In genomic region chr12:98884515-98884914, GRCm38 (mm10) we compare ENCODE assay signal across 12 mouse cellular contexts. TPM values are rescaled to one million over a fixed set of nuclear protein-coding genes. Genes with fewer than 3 reads are reported as not detected.
A peak's percentile ranks its signal among the peaks of the same experiment; 100 is the strongest.
DNase-seq lines count a peak whose midpoint lies in the region; ATAC-seq and TF ChIP-seq lines count a peak whose summit lies in the region.
"Had no signal": no experiment of that assay in that cellular context is flagged by ENCODE, and none has a peak within 500 bp of the region (broad histone marks: within the 10 kb centered on the region; RNA-seq: fewer than 3 reads in every experiment).

No protein-coding gene starts in this region.

- no peak overlapping the region for H3K4me3 ChIP-seq in heart, postnatal 0 days (ENCODE audit: low read depth, low read length)
- H3K4me3 ChIP-seq in midbrain, embryonic 14.5 days (replicated peaks; ENCODE audit: low read depth, low read length), result no peak overlapping the region
- no peak overlapping the region for H3K4me3 ChIP-seq in midbrain, embryonic 13.5 days (replicated peaks)
- H3K4me3 ChIP-seq: heart, embryonic 13.5 days; myocyte had no signal

- TF ChIP-seq EP300 in heart, postnatal 0 days (IDR thresholded peaks at IDR 0.05; ENCODE audit: low read depth), result no peak

- no peak overlapping the region for H3K9ac ChIP-seq in heart, postnatal 0 days (replicated peaks; ENCODE audit: low read depth, low read length)
- no peak overlapping the region for H3K9ac ChIP-seq in midbrain, embryonic 14.5 days (replicated peaks; ENCODE audit: low read length)
- no peak overlapping the region for H3K9ac ChIP-seq in midbrain, embryonic 13.5 days (replicated peaks)
- H3K9ac ChIP-seq: heart, embryonic 13.5 days had no signal

- peak; percentile 42 for TF ChIP-seq CTCF in heart, postnatal 0 days (IDR thresholded peaks at IDR 0.05; ENCODE audit: low read depth)

- H3K36me3 ChIP-seq in heart, postnatal 0 days (replicated peaks; ENCODE audit: control insufficient read depth, insufficient read depth, low read length), result no peaks in the 10 kb centered on the region
- no peaks in the 10 kb centered on the region for H3K36me3 ChIP-seq in midbrain, embryonic 14.5 days (ENCODE audit: control insufficient read depth, insufficient read depth, low read length)
- H3K36me3 ChIP-seq in midbrain, embryonic 13.5 days, result no peaks in the 10 kb centered on the region
- H3K36me3 ChIP-seq: heart, embryonic 13.5 days had no signal

- ATAC-seq in heart, postnatal 0 days (ENCODE audit: insufficient read depth, low read depth), result no peak
- no peak for ATAC-seq in midbrain, embryonic 14.5 days (ENCODE audit: low FRiP score, low TSS enrichment)
- no peak for ATAC-seq in midbrain, embryonic 13.5 days
- ATAC-seq in common myeloid progenitor, adult 5-6 weeks (replicated peaks; ENCODE audit: low read depth, poor library complexity, severe bottlenecking), result peak; percentile 78

- H3K27me3 ChIP-seq in heart, postnatal 0 days (ENCODE audit: control insufficient read depth, insufficient read depth, low read length), result no peaks in the 10 kb centered on the region
- no peaks in the 10 kb centered on the region for H3K27me3 ChIP-seq in midbrain, embryonic 14.5 days (ENCODE audit: control insufficient read depth, insufficient read depth, low read length)
- H3K27me3 ChIP-seq in midbrain, embryonic 13.5 days, result no peaks in the 10 kb centered on the region
- H3K27me3 ChIP-seq: heart, embryonic 13.5 days had no signal

- DNase-seq in heart, postnatal 0 days (ENCODE audit: low spot score), result no peak
- no peak for DNase-seq in heart, postnatal 14 days
- DNase-seq in midbrain, embryonic 14.5 days, result peak; percentile 66
- DNase-seq in neural tube, embryonic 10.5 days (ENCODE audit: extremely low spot score, low spot score), result no peak
- no peak for DNase-seq in adrenal gland, postnatal 10 days
- no peak for DNase-seq in ovary, postnatal 14 days (ENCODE audit: low spot score)
- DNase-seq: lung, postnatal 10 days; right cerebral cortex, postnatal 25 days had no signal

- H3K27ac ChIP-seq in heart, postnatal 0 days (ENCODE audit: low read depth), result no peak overlapping the region
- H3K27ac ChIP-seq in midbrain, embryonic 14.5 days (replicated peaks; ENCODE audit: low read depth, low read length), result no peak overlapping the region
- no peak overlapping the region for H3K27ac ChIP-seq in midbrain, embryonic 13.5 days
- H3K27ac ChIP-seq: heart, embryonic 13.5 days had no signal

- no peaks in the 10 kb centered on the region for H3K4me1 ChIP-seq in heart, postnatal 0 days (ENCODE audit: control insufficient read depth, insufficient read depth)
- H3K4me1 ChIP-seq in midbrain, embryonic 14.5 days (ENCODE audit: control insufficient read depth, insufficient read depth, low read length), result no peaks in the 10 kb centered on the region
- H3K4me1 ChIP-seq in midbrain, embryonic 13.5 days (replicated peaks), result no peaks in the 10 kb centered on the region
- H3K4me1 ChIP-seq: heart, embryonic 13.5 days had no signal

- no peaks in the 10 kb centered on the region for H3K9me3 ChIP-seq in heart, postnatal 0 days (replicated peaks; ENCODE audit: control insufficient read depth, low read length)
- H3K9me3 ChIP-seq in midbrain, embryonic 14.5 days (ENCODE audit: control insufficient read depth, low read length), result no peaks in the 10 kb centered on the region
- no peaks in the 10 kb centered on the region for H3K9me3 ChIP-seq in midbrain, embryonic 13.5 days
- H3K9me3 ChIP-seq: heart, embryonic 13.5 days had no signal

- intact Hi-C loops in heart, postnatal 14 days (cut with DNase I), result loop anchor here (2.0 kb wide), 1 partner anchor 210 kb away; no protein-coding TSS in a partner anchor

- H3K4me2 ChIP-seq in heart, postnatal 0 days (ENCODE audit: low read depth, low read length), result no peak overlapping the region
- no peak overlapping the region for H3K4me2 ChIP-seq in midbrain, embryonic 14.5 days (ENCODE audit: low read length)
- H3K4me2 ChIP-seq in midbrain, embryonic 13.5 days (replicated peaks), result no peak overlapping the region
- H3K4me2 ChIP-seq: heart, embryonic 13.5 days had no signal

- WGBS in heart, postnatal 0 days, result 3% methylated on average over 1 of the region's 1 CpGs
- 10% methylated on average over 1 of the region's 1 CpGs for WGBS in midbrain, embryonic 14.5 days
- 8% methylated on average over 1 of the region's 1 CpGs for WGBS in midbrain, embryonic 13.5 days

RNA-seq across cellular contexts. Expression of gene Eml5, which starts 16.8 kb away (rescaled TPM):
- 4.3 and 9.6 TPM in 2 replicates for total RNA-seq in heart, postnatal 0 days (2014; rRNA removed; ENCODE audit: low replicate concordance)
- polyA plus RNA-seq in heart, postnatal 0 days (2015; fragmentation: Nextera tagmentation; extraction: Ambion mirVana), result 1.5 TPM in 2 replicates
- total RNA-seq in heart, postnatal 14 days (2021), result 1 to 10 TPM; 3.4 to 3.7 TPM
- polyA plus RNA-seq in midbrain, embryonic 14.5 days (2014; fragmentation: Nextera tagmentation; extraction: Ambion mirVana), result 20.7 and 22.9 TPM in 2 replicates
- 30.5 and 32.9 TPM in 2 replicates for polyA plus RNA-seq in midbrain, embryonic 13.5 days (2015; fragmentation: Nextera tagmentation; extraction: Ambion mirVana)
- 6.6 and 8.8 TPM in 2 replicates for total RNA-seq in common myeloid progenitor, adult 5-6 weeks (2017)
- 10 to 100 TPM; 14.1 to 32.0 TPM for total RNA-seq in adrenal gland, postnatal 10 days (2021)

RNA-seq across cellular contexts. Expression of gene Ttc8, which starts 35.9 kb away (rescaled TPM):
- total RNA-seq in heart, postnatal 0 days (2014; rRNA removed; ENCODE audit: low replicate concordance), result 9.7 and 18.7 TPM in 2 replicates
- polyA plus RNA-seq in heart, postnatal 0 days (2015; fragmentation: Nextera tagmentation; extraction: Ambion mirVana), result 8.4 and 8.5 TPM in 2 replicates
- 1 to 10 TPM; 6.6 to 7.1 TPM for total RNA-seq in heart, postnatal 14 days (2021)
- polyA plus RNA-seq in midbrain, embryonic 14.5 days (2014; fragmentation: Nextera tagmentation; extraction: Ambion mirVana), result 27.7 and 38.5 TPM in 2 replicates
- 39.1 and 40.9 TPM in 2 replicates for polyA plus RNA-seq in midbrain, embryonic 13.5 days (2015; fragmentation: Nextera tagmentation; extraction: Ambion mirVana)
- total RNA-seq in common myeloid progenitor, adult 5-6 weeks (2017), result 10.4 and 11.6 TPM in 2 replicates
- 10 to 100 TPM; 17.4 to 25.8 TPM for total RNA-seq in adrenal gland, postnatal 10 days (2021)
